Mouse (Mus musculus) fibroblast of lung, adult 2 months (primary cell): ENCODE data around the gene Gm49359.
A peak's percentile ranks its signal among the peaks of the same experiment; 100 is the strongest.
"Not testable (repeated sequence)": the region's sequence is repeated elsewhere in the genome, so short reads cannot be mapped to it uniquely, and the experiment has no call there.

ENCODE experiments used
- DNase-seq: peaks from one replicate; pipeline ENCODE4 v3.0.0-alpha.2; 2011; ENCODE audit warnings: low read depth

Gm49359 gene

DNA sequence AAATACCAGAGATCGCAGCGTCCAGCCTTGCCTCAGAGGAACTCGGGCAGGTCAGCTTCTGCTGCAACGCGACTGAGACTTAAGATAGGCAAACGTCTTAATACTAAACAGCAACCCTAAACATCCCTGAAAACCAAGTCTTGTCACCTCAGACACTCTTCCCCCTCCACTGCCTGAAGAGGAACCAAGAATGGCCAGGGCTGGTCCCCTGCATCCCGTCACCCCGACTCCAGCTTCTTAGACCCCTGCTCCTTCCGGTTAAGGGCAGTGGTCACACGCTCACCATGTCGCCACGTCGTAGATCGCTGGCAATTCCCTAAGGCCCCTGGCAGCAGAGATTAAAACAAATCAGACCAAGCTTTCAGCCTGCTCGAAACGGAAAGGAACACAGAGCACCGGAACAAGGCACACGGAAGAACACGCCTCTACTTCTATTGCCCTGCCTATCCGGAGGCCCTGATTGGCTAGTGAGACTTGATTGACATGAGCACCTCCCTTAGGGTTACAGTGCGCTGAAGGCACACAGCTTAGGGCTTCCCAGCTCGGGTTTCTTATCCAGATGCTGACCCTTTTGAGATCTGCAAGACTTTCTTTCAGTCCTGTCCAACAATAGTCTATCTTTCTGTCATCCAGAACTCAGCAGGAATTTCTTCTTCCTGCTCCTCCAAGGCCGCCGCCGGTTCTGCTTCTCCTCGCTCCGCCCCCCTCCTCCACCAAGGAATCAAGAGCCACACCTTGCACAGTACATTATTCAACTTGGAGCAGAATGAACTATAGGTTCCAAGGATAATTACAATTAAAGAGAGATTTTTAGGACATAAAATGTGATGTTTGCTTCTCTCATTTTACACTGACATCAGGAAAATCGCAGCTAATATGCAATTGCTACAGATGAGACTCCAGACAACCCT, at the start of gene Gm49359:
Gene Gm49359, minus strand, starts transcription at position 409 of the 911 bp plus-strand sequence.
- peak; percentile 84 for DNase-seq

GRCm38 (mm10) chr13:62510641-62511420, 44.2 kb upstream of the Gm49359 start:
- DNase-seq = not testable (repeated sequence)

- DNase-seq = not testable (repeated sequence)
Measured at GRCm38 (mm10) chr13:62472661-62473060, 6.0 kb upstream of the Gm49359 start.

- peak; percentile 20 for DNase-seq
Measured at GRCm38 (mm10) chr13:62469947-62470346, 3.3 kb upstream of the Gm49359 start.
